Mouse (Mus musculus): ENCODE results near the gene Ak6. TPM values are rescaled to one million over a fixed set of nuclear protein-coding genes. Genes with fewer than 3 reads are reported as not detected.

Gene Ak6
- polyA plus RNA-seq, 1 experiment: 203 TPM

GRCm38 (mm10) chr13:100698866-100699265 is 48.1 kb downstream of the Ak6 start:
- Histone ChIP-seq H3K36me3 (ENCODE audit: control insufficient read depth, insufficient read depth, low read length, poor library complexity, severe bottlenecking) (peaks cover 32% of the 10 kb centered on the region), H3K9ac (ENCODE audit: low read depth, poor library complexity, severe bottlenecking) (no peak overlapping the region), H3K4me3 (ENCODE audit: low read depth, low read length) (no peak overlapping the region), H3K9me3 (replicated peaks; ENCODE audit: control insufficient read depth, insufficient read depth, low read length, poor library complexity, severe bottlenecking) (no peaks in the 10 kb centered on the region), H3K27me3 (ENCODE audit: control insufficient read depth, insufficient read depth, low read length, poor library complexity, severe bottlenecking) (no peaks in the 10 kb centered on the region), H3K27ac (ENCODE audit: insufficient read depth, low read length) (no peak overlapping the region), H3K4me1 (ENCODE audit: control insufficient read depth, insufficient read depth, low read length) (no peaks in the 10 kb centered on the region)
- TF ChIP-seq EP300 (IDR thresholded peaks at IDR 0.05; ENCODE audit: insufficient read depth, low read depth, low read length): no peak
- TF ChIP-seq CTCF (IDR thresholded peaks at IDR 0.05; ENCODE audit: low read depth, low read length): no peak
- TF ChIP-seq POLR2A (IDR thresholded peaks at IDR 0.05; ENCODE audit: insufficient read depth, low read length): no peak

GRCm38 (mm10) chr13:100703468-100703867 is 52.7 kb downstream of the Ak6 start:
- peaks cover 52% of the 10 kb centered on the region for H3K36me3 ChIP-seq (ENCODE audit: control insufficient read depth, insufficient read depth, low read length, poor library complexity, severe bottlenecking)
- TF ChIP-seq POLR2A (IDR thresholded peaks at IDR 0.05; ENCODE audit: insufficient read depth, low read length) (no peak), CTCF (IDR thresholded peaks at IDR 0.05; ENCODE audit: low read depth, low read length) (peak; percentile 37)

GRCm38 (mm10) chr13:100706206-100706605 is 55.4 kb downstream of the Ak6 start:
- Histone ChIP-seq H3K4me1 (ENCODE audit: control insufficient read depth, insufficient read depth, low read length) (no peaks in the 10 kb centered on the region), H3K9ac (ENCODE audit: low read depth, poor library complexity, severe bottlenecking) (no peak overlapping the region), H3K36me3 (ENCODE audit: control insufficient read depth, insufficient read depth, low read length, poor library complexity, severe bottlenecking) (peaks cover 72% of the 10 kb centered on the region), H3K4me3 (ENCODE audit: low read depth, low read length) (no peak overlapping the region), H3K27ac (ENCODE audit: insufficient read depth, low read length) (no peak overlapping the region), H3K9me3 (replicated peaks; ENCODE audit: control insufficient read depth, insufficient read depth, low read length, poor library complexity, severe bottlenecking) (no peaks in the 10 kb centered on the region), H3K27me3 (ENCODE audit: control insufficient read depth, insufficient read depth, low read length, poor library complexity, severe bottlenecking) (no peaks in the 10 kb centered on the region)
- TF ChIP-seq EP300 (IDR thresholded peaks at IDR 0.05; ENCODE audit: insufficient read depth, low read depth, low read length) (no peak), CTCF (IDR thresholded peaks at IDR 0.05; ENCODE audit: low read depth, low read length) (no peak), POLR2A (IDR thresholded peaks at IDR 0.05; ENCODE audit: insufficient read depth, low read length) (no peak)

More at GRCm38 (mm10) chr13:100703468-100703867, 52.7 kb downstream of the Ak6 start:
- no peaks in the 10 kb centered on the region for H3K9me3 ChIP-seq (replicated peaks; ENCODE audit: control insufficient read depth, insufficient read depth, low read length, poor library complexity, severe bottlenecking)
- H3K9ac ChIP-seq (ENCODE audit: low read depth, poor library complexity, severe bottlenecking): no peak overlapping the region
- H3K4me3 ChIP-seq (ENCODE audit: low read depth, low read length): no peak overlapping the region
- no peaks in the 10 kb centered on the region for H3K27me3 ChIP-seq (ENCODE audit: control insufficient read depth, insufficient read depth, low read length, poor library complexity, severe bottlenecking)
- no peaks in the 10 kb centered on the region for H3K4me1 ChIP-seq (ENCODE audit: control insufficient read depth, insufficient read depth, low read length)
- no peak overlapping the region for H3K27ac ChIP-seq (ENCODE audit: insufficient read depth, low read length)

- Histone ChIP-seq H3K4me3 (ENCODE audit: low read depth, low read length) (no peak overlapping the region), H3K36me3 (ENCODE audit: control insufficient read depth, insufficient read depth, low read length, poor library complexity, severe bottlenecking) (peaks cover 48% of the 10 kb centered on the region), H3K9me3 (replicated peaks; ENCODE audit: control insufficient read depth, insufficient read depth, low read length, poor library complexity, severe bottlenecking) (no peaks in the 10 kb centered on the region), H3K9ac (ENCODE audit: low read depth, poor library complexity, severe bottlenecking) (no peak overlapping the region), H3K27ac (ENCODE audit: insufficient read depth, low read length) (no peak overlapping the region), H3K4me1 (ENCODE audit: control insufficient read depth, insufficient read depth, low read length) (no peaks in the 10 kb centered on the region), H3K27me3 (ENCODE audit: control insufficient read depth, insufficient read depth, low read length, poor library complexity, severe bottlenecking) (no peaks in the 10 kb centered on the region)
- TF ChIP-seq CTCF (IDR thresholded peaks at IDR 0.05; ENCODE audit: low read depth, low read length) (no peak), POLR2A (IDR thresholded peaks at IDR 0.05; ENCODE audit: insufficient read depth, low read length) (no peak), EP300 (IDR thresholded peaks at IDR 0.05; ENCODE audit: insufficient read depth, low read depth, low read length) (no peak)
Measured at GRCm38 (mm10) chr13:100715467-100715866, 64.7 kb downstream of the Ak6 start.

Other genes with a start within 250 kb of the Ak6 start
- not detected in 2 replicates for gene Naip1, start 198.1 kb upstream of the Ak6 start, polyA plus RNA-seq (2011; ENCODE audit: insufficient read depth, insufficient read length, low read depth, missing spikeins)
- gene Gtf2h2, start 158.4 kb upstream of the Ak6 start, polyA plus RNA-seq (2011; ENCODE audit: insufficient read depth, insufficient read length, low read depth, missing spikeins): 107 and 118 TPM in 2 replicates
- 14.6 and 15.8 TPM in 2 replicates for gene Ocln, start 98.3 kb upstream of the Ak6 start, polyA plus RNA-seq (2011; ENCODE audit: insufficient read depth, insufficient read length, low read depth, missing spikeins)
- 14.2 and 17.2 TPM in 2 replicates for gene Marveld2, start 34.0 kb upstream of the Ak6 start, polyA plus RNA-seq (2011; ENCODE audit: insufficient read depth, insufficient read length, low read depth, missing spikeins)
- gene Rad17, start 72 bp downstream of the Ak6 start, polyA plus RNA-seq (2011; ENCODE audit: insufficient read depth, insufficient read length, low read depth, missing spikeins): 39.7 TPM in 2 replicates
- gene Taf9, start 600 bp downstream of the Ak6 start, polyA plus RNA-seq (2011; ENCODE audit: insufficient read depth, insufficient read length, low read depth, missing spikeins): 13.2 and 17.4 TPM in 2 replicates
- gene Ccdc125, start 18.7 kb downstream of the Ak6 start, polyA plus RNA-seq (2011; ENCODE audit: insufficient read depth, insufficient read length, low read depth, missing spikeins): 3.6 and 3.8 TPM in 2 replicates
- gene Cdk7, start 80.0 kb downstream of the Ak6 start, polyA plus RNA-seq (2011; ENCODE audit: insufficient read depth, insufficient read length, low read depth, missing spikeins): 93.2 and 102 TPM in 2 replicates
- gene Mrps36, start 93.7 kb downstream of the Ak6 start, polyA plus RNA-seq (2011; ENCODE audit: insufficient read depth, insufficient read length, low read depth, missing spikeins): 108 and 110 TPM in 2 replicates
- 52.4 and 58.8 TPM in 2 replicates for gene Cenph, start 124.9 kb downstream of the Ak6 start, polyA plus RNA-seq (2011; ENCODE audit: insufficient read depth, insufficient read length, low read depth, missing spikeins)
- gene Ccnb1, start 135.6 kb downstream of the Ak6 start, polyA plus RNA-seq (2011; ENCODE audit: insufficient read depth, insufficient read length, low read depth, missing spikeins): 632 and 669 TPM in 2 replicates
- 52.6 and 54.5 TPM in 2 replicates for gene Slc30a5, start 182.4 kb downstream of the Ak6 start, polyA plus RNA-seq (2011; ENCODE audit: insufficient read depth, insufficient read length, low read depth, missing spikeins)